Comparison of ENCODE assay signal across 24 mouse cellular contexts in the genomic region with DNA sequence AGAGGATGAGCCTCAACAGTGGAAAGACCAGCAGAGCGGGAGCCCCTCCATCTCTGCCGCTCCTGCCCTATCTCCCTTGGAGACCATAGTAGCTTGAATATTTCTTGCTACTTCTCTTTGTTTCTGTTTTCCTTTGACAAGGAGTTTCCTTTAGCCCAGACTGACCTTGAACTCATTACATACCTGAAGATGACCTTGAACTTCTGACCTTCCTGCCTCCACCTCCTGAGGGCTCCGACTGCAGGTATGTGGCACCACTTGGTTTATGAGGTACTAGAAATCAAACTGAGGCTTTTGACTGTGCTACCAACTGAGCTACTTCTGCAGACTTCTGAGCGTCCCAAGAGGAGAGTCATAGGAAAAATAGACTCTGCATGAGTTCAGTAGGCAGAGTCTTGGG. TPM values are rescaled to one million over a fixed set of nuclear protein-coding genes. Genes with fewer than 3 reads are reported as not detected.
DNase-seq lines count a peak whose midpoint lies in the region; ATAC-seq and TF ChIP-seq lines count a peak whose summit lies in the region.
"Had no signal": no experiment of that assay in that cellular context is flagged by ENCODE, and none has a peak within 500 bp of the region (broad histone marks: within the 10 kb centered on the region; RNA-seq: fewer than 3 reads in every experiment).

No protein-coding gene starts in this region.

- H3K4me3 ChIP-seq in heart, embryonic 10.5 days: no peak overlapping the region
- no peak overlapping the region for H3K4me3 ChIP-seq in heart, embryonic 11.5 days (ENCODE audit: low read depth, low read length)
- no peak overlapping the region for H3K4me3 ChIP-seq in lung, embryonic 16.5 days (ENCODE audit: low read length)
- H3K4me3 ChIP-seq in ES-Bruce4 (ENCODE audit: low read depth, low read length): no peak overlapping the region
- no peak overlapping the region for H3K4me3 ChIP-seq in thymus, adult 2 months (ENCODE audit: control insufficient read depth, insufficient read depth, low read length)
- H3K4me3 ChIP-seq: embryonic facial prominence, embryonic 10.5 days; embryonic facial prominence, embryonic 13.5 days; erythroblast, embryonic 14.5 days; forebrain, embryonic 12.5 days; forebrain, embryonic 15.5 days; hindbrain, embryonic 12.5 days; hindbrain, embryonic 15.5 days had no signal

- peak overlapping the region; percentile 18; the same call in 1 of the 2 replicates for H3K27ac ChIP-seq in heart, embryonic 10.5 days
- no peak overlapping the region for H3K27ac ChIP-seq in heart, embryonic 11.5 days (ENCODE audit: low read depth, low read length)
- H3K27ac ChIP-seq in lung, embryonic 16.5 days (ENCODE audit: low read length): no peak overlapping the region
- H3K27ac ChIP-seq in ES-Bruce4 (ENCODE audit: insufficient read depth, low read length): no peak overlapping the region
- H3K27ac ChIP-seq in thymus, adult 2 months (ENCODE audit: control insufficient read depth, insufficient read depth, low read length): no peak overlapping the region
- H3K27ac ChIP-seq: embryonic facial prominence, embryonic 13.5 days; forebrain, embryonic 12.5 days; forebrain, embryonic 15.5 days; hindbrain, embryonic 12.5 days; hindbrain, embryonic 15.5 days had no signal

- DNase-seq in heart, embryonic 10.5 days (ENCODE audit: low spot score): no peak
- no peak for DNase-seq in lung, postnatal 4 days
- peak; percentile 98 for DNase-seq in R1 (ENCODE audit: low read depth, low spot score)
- DNase-seq in kidney, adult 8-10 months: no peak
- no peak for DNase-seq in thymus, adult 2 months
- DNase-seq: adrenal gland, adult 2 months; adrenal gland, postnatal 14 days; cerebellum, adult 11-12 months; cerebellum, adult 8-10 months; cerebellum, postnatal 10 days; cerebellum, postnatal 36 days; embryo, embryonic 11 days; gastrocnemius, postnatal 25 days; heart, adult 18-20 months had no signal

- H3K4me1 ChIP-seq in heart, embryonic 10.5 days: peaks cover 7% of the 10 kb centered on the region; the same call in 1 of the 2 replicates
- H3K4me1 ChIP-seq in heart, embryonic 11.5 days (ENCODE audit: control insufficient read depth, insufficient read depth, low read length): no peaks in the 10 kb centered on the region; the same call in 1 of the 2 replicates
- no peaks in the 10 kb centered on the region for H3K4me1 ChIP-seq in lung, embryonic 16.5 days (replicated peaks; ENCODE audit: control insufficient read depth, insufficient read depth, low read length)
- H3K4me1 ChIP-seq in ES-Bruce4 (ENCODE audit: control insufficient read depth, insufficient read depth, low read length): peaks cover 10% of the 10 kb centered on the region
- H3K4me1 ChIP-seq in thymus, adult 2 months (replicated peaks; ENCODE audit: control insufficient read depth, insufficient read depth, low read length): no peaks in the 10 kb centered on the region
- H3K4me1 ChIP-seq: embryonic facial prominence, embryonic 13.5 days; forebrain, embryonic 12.5 days; forebrain, embryonic 15.5 days had no signal

- ATAC-seq in heart, embryonic 11.5 days (replicated peaks; ENCODE audit: insufficient number of reproducible peaks, low FRiP score, low TSS enrichment): no peak
- ATAC-seq in lung, embryonic 16.5 days (ENCODE audit: low read depth): peak; percentile 34; the same call in 1 of the 2 replicates
- ATAC-seq: forebrain, embryonic 15.5 days had no signal

- no peaks in the 10 kb centered on the region for H3K36me3 ChIP-seq in heart, embryonic 10.5 days
- H3K36me3 ChIP-seq in heart, embryonic 11.5 days (ENCODE audit: control insufficient read depth, insufficient read depth, low read length): no peaks in the 10 kb centered on the region
- H3K36me3 ChIP-seq in lung, embryonic 16.5 days (ENCODE audit: control insufficient read depth, insufficient read depth, low read length): no peaks in the 10 kb centered on the region
- no peaks in the 10 kb centered on the region for H3K36me3 ChIP-seq in ES-Bruce4 (ENCODE audit: control insufficient read depth, insufficient read depth, low read length, poor library complexity, severe bottlenecking)
- no peaks in the 10 kb centered on the region for H3K36me3 ChIP-seq in thymus, adult 2 months (ENCODE audit: control insufficient read depth, insufficient read depth, low read length)
- H3K36me3 ChIP-seq: embryonic facial prominence, embryonic 10.5 days; embryonic facial prominence, embryonic 13.5 days; forebrain, embryonic 12.5 days; forebrain, embryonic 15.5 days; hindbrain, embryonic 12.5 days; hindbrain, embryonic 15.5 days had no signal

- no peak overlapping the region for H3K4me2 ChIP-seq in heart, embryonic 11.5 days
- no peak overlapping the region for H3K4me2 ChIP-seq in lung, embryonic 16.5 days (ENCODE audit: low read depth, low read length)
- H3K4me2 ChIP-seq: embryonic facial prominence, embryonic 13.5 days; forebrain, embryonic 12.5 days; forebrain, embryonic 15.5 days; hindbrain, embryonic 12.5 days; hindbrain, embryonic 15.5 days had no signal

- H3K27me3 ChIP-seq in heart, embryonic 10.5 days (ENCODE audit: insufficient read depth, poor library complexity, severe bottlenecking): no peaks in the 10 kb centered on the region
- H3K27me3 ChIP-seq in heart, embryonic 11.5 days (ENCODE audit: control insufficient read depth, insufficient read depth, low read length): no peaks in the 10 kb centered on the region
- H3K27me3 ChIP-seq in lung, embryonic 16.5 days (ENCODE audit: control insufficient read depth, insufficient read depth, low read depth, low read length): no peaks in the 10 kb centered on the region
- H3K27me3 ChIP-seq in ES-Bruce4 (ENCODE audit: control insufficient read depth, insufficient read depth, low read length, poor library complexity, severe bottlenecking): no peaks in the 10 kb centered on the region
- no peaks in the 10 kb centered on the region for H3K27me3 ChIP-seq in thymus, adult 2 months (ENCODE audit: control insufficient read depth, insufficient read depth, low read length)
- H3K27me3 ChIP-seq: embryonic facial prominence, embryonic 13.5 days; forebrain, embryonic 12.5 days; forebrain, embryonic 15.5 days; hindbrain, embryonic 12.5 days; hindbrain, embryonic 15.5 days had no signal

- TF ChIP-seq EP300 in ES-Bruce4 (IDR thresholded peaks at IDR 0.05; ENCODE audit: insufficient read depth, low read depth, low read length): peak; percentile 36; the same call in 1 of the 2 replicates

- no peak for TF ChIP-seq CTCF in ES-Bruce4 (IDR thresholded peaks at IDR 0.05; ENCODE audit: low read depth, low read length)
- no peak for TF ChIP-seq CTCF in thymus, adult 2 months (IDR thresholded peaks at IDR 0.05; ENCODE audit: borderline replicate concordance, control insufficient read depth, extremely low read depth, insufficient read depth, low read length, poor library complexity)

- TF ChIP-seq POLR2A in ES-Bruce4 (IDR thresholded peaks at IDR 0.05; ENCODE audit: insufficient read depth, low read length): no peak
- TF ChIP-seq POLR2A in thymus, adult 2 months (IDR thresholded peaks at IDR 0.05; ENCODE audit: control insufficient read depth, extremely low read depth, insufficient read depth, low read length, poor library complexity): no peak

- no peaks in the 10 kb centered on the region for H3K9me3 ChIP-seq in heart, embryonic 10.5 days
- no peaks in the 10 kb centered on the region for H3K9me3 ChIP-seq in heart, embryonic 11.5 days (replicated peaks; ENCODE audit: control insufficient read depth, low read length)
- H3K9me3 ChIP-seq in lung, embryonic 16.5 days (ENCODE audit: control insufficient read depth, low read length): no peaks in the 10 kb centered on the region
- no peaks in the 10 kb centered on the region for H3K9me3 ChIP-seq in ES-Bruce4 (replicated peaks; ENCODE audit: control insufficient read depth, insufficient read depth, low read length, poor library complexity, severe bottlenecking)
- H3K9me3 ChIP-seq: embryonic facial prominence, embryonic 10.5 days; embryonic facial prominence, embryonic 13.5 days; forebrain, embryonic 12.5 days; forebrain, embryonic 15.5 days; hindbrain, embryonic 12.5 days; hindbrain, embryonic 15.5 days had no signal

- H3K9ac ChIP-seq in heart, embryonic 11.5 days (ENCODE audit: low read depth, low read length): no peak overlapping the region
- no peak overlapping the region for H3K9ac ChIP-seq in lung, embryonic 16.5 days (ENCODE audit: low read length)
- H3K9ac ChIP-seq in ES-Bruce4 (ENCODE audit: low read depth, poor library complexity, severe bottlenecking): no peak overlapping the region
- H3K9ac ChIP-seq: embryonic facial prominence, embryonic 13.5 days; forebrain, embryonic 12.5 days; forebrain, embryonic 15.5 days; hindbrain, embryonic 12.5 days; hindbrain, embryonic 15.5 days had no signal

- 84% methylated on average over 4 of the region's 4 CpGs for WGBS in heart, embryonic 10.5 days
- WGBS in heart, embryonic 11.5 days (ENCODE audit: insufficient replicate concordance): 84% methylated on average over 4 of the region's 4 CpGs
- WGBS in lung, embryonic 16.5 days: 81% methylated on average over 4 of the region's 4 CpGs
- 92% methylated on average over 4 of the region's 4 CpGs for WGBS in thymus, adult 2 months

RNA-seq across cellular contexts. Expression of a gene that starts 38.8 kb away (rescaled TPM):
- 123 and 189 TPM in 2 replicates for polyA plus RNA-seq in heart, embryonic 10.5 days (2016; fragmentation: Nextera tagmentation; extraction: Ambion mirVana)
- polyA plus RNA-seq in heart, embryonic 11.5 days (2014; fragmentation: Nextera tagmentation; extraction: Ambion mirVana): 144 and 167 TPM in 2 replicates
- 243 and 279 TPM in 2 replicates for polyA plus RNA-seq in lung, embryonic 16.5 days (2015; fragmentation: Nextera tagmentation; extraction: Ambion mirVana)
- 392 and 403 TPM in 2 replicates for polyA plus RNA-seq in ES-Bruce4 (2011; ENCODE audit: insufficient read depth, insufficient read length, low read depth, missing spikeins)
- polyA plus RNA-seq in thymus, adult 2 months (2012; rRNA removed): 3.4 and 4.4 TPM in 2 replicates

Comparison
In these comparisons a context has a peak if more than half of its experiments do, and no peak if none do; other contexts are left out.
1. RNA of a gene that starts 38.8 kb away (polyA plus RNA-seq): 392 to 403 TPM in ES-Bruce4, 243 to 279 TPM in lung, embryonic 16.5 days, 123 to 189 TPM in heart, embryonic 10.5 days and 144 to 167 TPM in heart, embryonic 11.5 days; 3.4 to 4.4 TPM in thymus, adult 2 months; every median in the first group is over 10 times any median in the second.